Mouse (Mus musculus) thymus, adult 2 months (tissue): ENCODE measurements at regions not wholly inside any gene's neighbourhood (a gene's known extent, or its start where the extent isn't known, plus 50 kb on each side); places are given as distances from the start of the nearest gene placed in this dataset.

Source experiments
- CTCF ChIP-seq: fragments of 200-500 bp; IDR thresholded peaks from 2 replicates; pipeline ENCODE4 v1.5.1; 2012; ENCODE audit warnings: mild to moderate bottlenecking, control low read depth, low read length, moderate library complexity, borderline replicate concordance; ENCODE audit not compliant: control insufficient read depth, poor library complexity, insufficient read depth; ENCODE audit errors: extremely low read depth
- POLR2A ChIP-seq: fragments of 200-500 bp; IDR thresholded peaks from 2 replicates; pipeline ENCODE4 v1.6.1; 2012; ENCODE audit warnings: mild to moderate bottlenecking, low read length, control low read depth, moderate library complexity; ENCODE audit not compliant: control insufficient read depth, poor library complexity, insufficient read depth; ENCODE audit errors: extremely low read depth

DNA sequence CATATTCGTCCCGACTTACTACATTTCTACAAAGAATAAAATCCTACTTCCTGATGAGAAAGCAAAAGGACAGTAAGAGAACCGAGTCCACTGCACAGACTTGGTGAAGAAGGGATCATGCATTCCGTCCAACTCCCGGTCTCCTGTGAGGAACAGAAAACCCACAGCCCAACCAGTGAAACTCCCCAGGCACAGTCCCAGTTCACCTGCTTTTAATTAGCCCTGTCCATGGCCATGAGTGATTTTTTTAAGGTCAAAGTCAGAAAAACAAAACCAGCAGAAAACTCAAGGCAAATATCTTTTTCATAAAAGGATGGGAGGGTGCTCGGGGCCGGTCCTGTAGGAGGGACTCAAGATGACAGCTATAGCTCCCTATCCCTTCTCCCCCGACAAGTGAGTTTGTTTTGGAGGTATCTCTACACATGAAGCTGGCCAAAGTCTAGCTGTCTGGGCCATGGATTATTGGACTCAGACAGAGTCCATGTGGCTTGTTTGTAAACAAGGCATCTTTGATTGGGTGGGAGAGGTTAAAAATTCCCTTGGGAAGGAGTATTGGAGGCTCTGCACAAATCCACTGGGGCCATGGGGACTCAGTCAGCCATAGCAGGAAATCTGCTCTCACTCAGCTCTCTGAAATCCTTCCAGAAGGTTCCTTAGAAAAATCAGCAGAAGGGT lies 168.8 kb upstream of the Arid1b start:
- no peak for TF ChIP-seq CTCF
- no peak for TF ChIP-seq POLR2A
